ENCODE assay signal across 8 mouse cellular contexts in the genomic region with DNA sequence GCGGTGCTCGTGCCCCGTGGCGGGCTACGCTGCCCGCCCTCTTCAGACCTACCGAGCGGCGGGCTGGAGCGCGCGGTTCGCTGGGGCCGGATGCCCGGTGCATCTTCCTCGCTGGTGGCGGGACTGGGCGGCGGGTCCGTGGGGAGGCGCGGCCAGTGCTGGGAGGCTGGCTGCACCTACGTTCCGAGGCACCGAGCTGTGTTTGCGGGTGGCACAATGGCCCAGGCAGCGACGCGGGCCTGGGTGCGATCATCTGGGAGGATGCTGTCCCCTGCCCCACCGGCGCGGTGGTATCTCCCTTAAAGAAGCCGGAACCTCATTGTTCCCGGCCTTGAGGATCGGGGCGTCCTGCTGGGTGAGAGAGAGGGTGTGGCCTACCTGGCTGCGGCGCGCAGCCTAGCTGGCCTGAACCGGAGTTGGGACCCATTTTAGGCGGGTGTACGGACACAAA. TPM values are rescaled to one million over a fixed set of nuclear protein-coding genes. Genes with fewer than 3 reads are reported as not detected.
DNase-seq lines count a peak whose midpoint lies in the region; ATAC-seq lines count a peak whose summit lies in the region.

A gene (minus strand): TSS at position 321 of the 451 bp plus-strand sequence.

- H3K4me1 ChIP-seq in forebrain, embryonic 16.5 days (replicated peaks; ENCODE audit: control insufficient read depth, insufficient read depth, low read length): peaks cover 18% of the 10 kb centered on the region
- peaks cover 19% of the 10 kb centered on the region for H3K4me1 ChIP-seq in lung, embryonic 16.5 days (replicated peaks; ENCODE audit: control insufficient read depth, insufficient read depth, low read length)

- WGBS in forebrain, embryonic 16.5 days: 0% methylated on average over 41 of the region's 43 CpGs
- WGBS in lung, embryonic 16.5 days: 0% methylated on average over 26 of the region's 43 CpGs

- H3K4me2 ChIP-seq in forebrain, embryonic 16.5 days (ENCODE audit: low read length): peak within 1 kb of the TSS; percentile 78
- H3K4me2 ChIP-seq in lung, embryonic 16.5 days (ENCODE audit: low read depth, low read length): peak within 1 kb of the TSS; percentile 76

- H3K36me3 ChIP-seq in forebrain, embryonic 16.5 days (ENCODE audit: control insufficient read depth, insufficient read depth): 0 out of 2 replicates have a peak, but pooled peaks cover under 1% of the 10 kb centered on the region
- peaks cover 3% of the 10 kb centered on the region; the same call in 1 of the 2 replicates for H3K36me3 ChIP-seq in lung, embryonic 16.5 days (ENCODE audit: control insufficient read depth, insufficient read depth, low read length)

- H3K9me3 ChIP-seq in forebrain, embryonic 16.5 days (ENCODE audit: control insufficient read depth, low read length): no peaks in the 10 kb centered on the region
- no peaks in the 10 kb centered on the region for H3K9me3 ChIP-seq in lung, embryonic 16.5 days (ENCODE audit: control insufficient read depth, low read length)

- ATAC-seq in forebrain, embryonic 16.5 days: peak; percentile 78
- peak; percentile 72 to 77 for ATAC-seq in hematopoietic stem cell, adult 5-6 weeks (replicated peaks in 1 of 2; ENCODE audit: insufficient read depth in 1 of 2, low FRiP score in 2 of 2, low TSS enrichment in 1 of 2, low read depth in 1 of 2, poor library complexity in 2 of 2, severe bottlenecking in 2 of 2)
- ATAC-seq in lung, embryonic 16.5 days (ENCODE audit: low read depth): peak; percentile 79

- H3K4me3 ChIP-seq in forebrain, embryonic 16.5 days (replicated peaks; ENCODE audit: low read length): peak within 1 kb of the TSS; percentile 73
- peak within 1 kb of the TSS; percentile 96 for H3K4me3 ChIP-seq in lung, embryonic 16.5 days (ENCODE audit: low read length)

- H3K27ac ChIP-seq in forebrain, embryonic 16.5 days (ENCODE audit: low read length): peak within 1 kb of the TSS; percentile 99
- peak within 1 kb of the TSS; percentile 98 for H3K27ac ChIP-seq in lung, embryonic 16.5 days (ENCODE audit: low read length)

- DNase-seq in MEL-GATA-1-ER (ENCODE audit: extremely low read depth, low read depth): peak; percentile 76
- DNase-seq in cerebellum, adult 11-12 months: peak; percentile 80
- DNase-seq in layer of hippocampus, adult 9-10 months (ENCODE audit: low spot score): peak; percentile 18
- DNase-seq in ovary, postnatal 10 days (ENCODE audit: low spot score): peak; percentile 57
- DNase-seq in thymus, postnatal 25 days: peak; percentile 86

- H3K9ac ChIP-seq in forebrain, embryonic 16.5 days (replicated peaks; ENCODE audit: low read depth, low read length): peak within 1 kb of the TSS; percentile 99
- H3K9ac ChIP-seq in lung, embryonic 16.5 days (ENCODE audit: low read length): peak within 1 kb of the TSS; percentile 98

- H3K27me3 ChIP-seq in forebrain, embryonic 16.5 days (replicated peaks; ENCODE audit: control insufficient read depth, insufficient read depth, low read length): no peaks in the 10 kb centered on the region
- no peaks in the 10 kb centered on the region for H3K27me3 ChIP-seq in lung, embryonic 16.5 days (ENCODE audit: control insufficient read depth, insufficient read depth, low read depth, low read length)

RNA-seq across cellular contexts. Expression of the gene that starts here (rescaled TPM):
- polyA plus RNA-seq in forebrain, embryonic 16.5 days (2015; fragmentation: Nextera tagmentation; extraction: Ambion mirVana): 46.7 and 47.1 TPM in 2 replicates
- 32.7 and 36.2 TPM in 2 replicates for total RNA-seq in hematopoietic stem cell, adult 5-6 weeks (2017)
- 23.3 and 23.4 TPM in 2 replicates for polyA plus RNA-seq in lung, embryonic 16.5 days (2015; fragmentation: Nextera tagmentation; extraction: Ambion mirVana)

Comparison
In these comparisons a context has a peak if more than half of its experiments do, and no peak if none do; other contexts are left out.
1. Peak in every context shown above with its lines: DNase-seq, ATAC-seq, H3K4me3 ChIP-seq and H3K27ac ChIP-seq.
2. DNase-seq: peak in every context shown above with its lines; median percentile 86 in thymus, postnatal 25 days; 80 in cerebellum, adult 11-12 months; 76 in MEL-GATA-1-ER; 57 in ovary, postnatal 10 days; 18 in layer of hippocampus, adult 9-10 months.